Mouse (Mus musculus) small intestine, adult 2 months (tissue): Measurements from ENCODE around the gene Rhbdd2. TPM values are rescaled to one million over a fixed set of nuclear protein-coding genes. Genes with fewer than 3 reads are reported as not detected.
"Not testable (repeated sequence)": the region's sequence is repeated elsewhere in the genome, so short reads cannot be mapped to it uniquely, and the experiment has no call there.

Experiments
- H3K27ac ChIP-seq: fragments of 200-500 bp; 2 replicates; pipeline ENCODE4 v1.5.1; 2012; ENCODE audit warnings: low read depth, low read length, control low read depth, inconsistent platforms; ENCODE audit not compliant: insufficient read depth
- H3K27me3 ChIP-seq: fragments of 200-500 bp; 2 replicates; pipeline ENCODE4 v1.6.1; 2012; ENCODE audit warnings: mild to moderate bottlenecking, moderate library complexity, low read length, inconsistent platforms; ENCODE audit not compliant: control insufficient read depth, insufficient read depth
- H3K36me3 ChIP-seq: fragments of 200-500 bp; 2 replicates; pipeline ENCODE4 v1.6.1; 2012; ENCODE audit warnings: mild to moderate bottlenecking, low read length, control low read depth, inconsistent platforms; ENCODE audit not compliant: control insufficient read depth, insufficient read depth
- H3K4me1 ChIP-seq: fragments of 200-500 bp; 2 replicates; pipeline ENCODE4 v1.6.1; 2012; ENCODE audit warnings: low read length, inconsistent platforms, mixed read lengths; ENCODE audit not compliant: control insufficient read depth, insufficient read depth, insufficient read length
- H3K4me3 ChIP-seq: fragments of 200-500 bp; 2 replicates; pipeline ENCODE4 v1.5.1; 2012; ENCODE audit warnings: low read depth, mild to moderate bottlenecking, control low read depth, inconsistent platforms, low read length, moderate library complexity
- CTCF ChIP-seq: fragments of 200-500 bp; IDR thresholded peaks from 2 replicates; pipeline ENCODE4 v1.5.1; 2012; ENCODE audit warnings: low read depth, mild to moderate bottlenecking, control low read depth, inconsistent platforms, low read length, moderate library complexity, mixed read lengths; ENCODE audit not compliant: insufficient replicate concordance, insufficient read length; ENCODE audit errors: extremely low read depth
- POLR2A ChIP-seq: fragments of 200-500 bp; IDR thresholded peaks from 2 replicates; pipeline ENCODE4 v1.6.1; 2012; ENCODE audit warnings: low read depth, mild to moderate bottlenecking, control low read depth, inconsistent platforms, low read length, moderate library complexity
- WGBS: fragments of 180-500 bp; shearing (Covaris S2); methylation state at CpG from one replicate; pipeline ENCODE4 v1.1.7; 2018; 5-methylcytosine and 5-hydroxymethylcytosine counted together
- polyA plus RNA-seq: library from polyadenylated mRNA; depleted of rRNA; stranded (reverse); fragments of >200 nt; gene quantifications from 2 replicates; pipeline ENCODE4 v1.2.3, GENCODE M21; 2012

Gene Rhbdd2
- polyA plus RNA-seq, 1 experiment, result 13.3 TPM

GRCm38 (mm10) chr5:135609794-135610193 is 22.6 kb upstream of the Rhbdd2 start:
- Histone ChIP-seq H3K4me3 (no peak overlapping the region), H3K27me3 (no peaks in the 10 kb centered on the region), H3K27ac (no peak overlapping the region), H3K4me1 (peaks cover 2% of the 10 kb centered on the region; the same call in 1 of the 2 replicates), H3K36me3 (no peaks in the 10 kb centered on the region)
- TF ChIP-seq CTCF (no peak), POLR2A (no peak)
- 29% methylated on average over 4 of the region's 4 CpGs for WGBS

DNA sequence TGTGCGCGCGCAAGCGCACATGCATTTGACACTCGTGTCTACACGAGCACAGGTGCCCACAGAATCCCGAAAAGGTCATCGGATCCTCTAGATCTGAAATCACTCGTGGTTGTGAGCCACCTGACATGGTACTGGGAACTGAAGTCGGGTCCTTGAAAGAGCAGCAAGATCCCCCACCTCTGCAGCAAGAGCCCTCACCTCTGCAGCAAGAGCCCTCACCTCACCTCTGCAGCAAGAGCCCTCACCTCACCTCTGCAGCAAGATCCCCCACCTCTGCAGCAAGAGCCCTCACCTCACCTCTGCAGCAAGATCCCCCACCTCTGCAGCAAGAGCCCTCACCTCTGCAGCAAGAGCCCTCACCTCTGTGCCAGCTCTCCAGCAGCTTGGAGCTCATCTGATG is 12.7 kb upstream of the Rhbdd2 start:
- H3K36me3 ChIP-seq, H3K27me3 ChIP-seq, H3K4me3 ChIP-seq, H3K4me1 ChIP-seq, H3K27ac ChIP-seq: not testable (repeated sequence)
- WGBS, result 82% methylated on average over 10 of the region's 10 CpGs

GRCm38 (mm10) chr5:135620526-135620925 is 11.9 kb upstream of the Rhbdd2 start:
- H3K4me1 ChIP-seq, result peaks cover 3% of the 10 kb centered on the region
- no peaks in the 10 kb centered on the region for H3K27me3 ChIP-seq
- H3K36me3 ChIP-seq, result no peaks in the 10 kb centered on the region
- H3K27ac ChIP-seq, result no peak overlapping the region
- no peak overlapping the region for H3K4me3 ChIP-seq
- WGBS, result 83% methylated on average over 9 of the region's 9 CpGs
- TF ChIP-seq CTCF (no peak), POLR2A (no peak)

- Histone ChIP-seq H3K36me3 (no peaks in the 10 kb centered on the region), H3K4me3 (no peak overlapping the region), H3K27me3 (no peaks in the 10 kb centered on the region), H3K27ac (no peak overlapping the region), H3K4me1 (peaks cover 3% of the 10 kb centered on the region)
- WGBS, result 77% methylated on average over 10 of the region's 10 CpGs
- TF ChIP-seq CTCF, result no peak
- no peak for TF ChIP-seq POLR2A
Observed at GRCm38 (mm10) chr5:135621725-135622124, 10.7 kb upstream of the Rhbdd2 start.

GRCm38 (mm10) chr5:135623006-135623563 is 9.3 kb upstream of the Rhbdd2 start:
- no peaks in the 10 kb centered on the region for H3K27me3 ChIP-seq
- 81% methylated on average over 18 of the region's 18 CpGs for WGBS
- peaks cover 3% of the 10 kb centered on the region for H3K4me1 ChIP-seq
- TF ChIP-seq CTCF (no peak; the same call in 1 of the 2 replicates), POLR2A (no peak)
- H3K4me3 ChIP-seq, result no peak overlapping the region
- no peaks in the 10 kb centered on the region for H3K36me3 ChIP-seq
- no peak overlapping the region for H3K27ac ChIP-seq

DNA sequence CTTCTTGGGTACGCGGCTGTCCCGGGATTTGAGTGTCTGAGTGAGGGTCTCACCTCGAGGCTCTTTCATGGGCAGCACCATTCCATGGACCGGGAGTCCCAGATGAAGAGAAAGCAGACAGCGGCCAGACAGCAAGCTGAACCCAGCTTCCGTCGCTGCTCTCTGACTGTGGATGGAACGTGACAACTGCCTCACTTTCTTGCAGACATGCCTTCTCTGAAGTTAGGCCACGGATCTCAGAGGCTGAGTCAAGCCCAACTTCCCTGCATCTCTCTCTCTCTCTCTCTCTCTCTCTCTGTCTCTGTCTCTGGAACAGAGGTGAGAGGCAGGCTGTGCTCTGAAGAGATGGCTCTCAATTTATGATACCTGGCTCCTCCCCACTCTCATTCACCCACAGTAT is 3.5 kb upstream of the Rhbdd2 start:
- H3K4me3 ChIP-seq, result no peak overlapping the region
- TF ChIP-seq POLR2A, result no peak
- peak; percentile 10; the same call in 1 of the 2 replicates for TF ChIP-seq CTCF
- H3K27me3 ChIP-seq, result no peaks in the 10 kb centered on the region
- peaks cover 2% of the 10 kb centered on the region; the same call in 1 of the 2 replicates for H3K4me1 ChIP-seq
- H3K27ac ChIP-seq, result no peak overlapping the region
- 48% methylated on average over 10 of the region's 10 CpGs for WGBS
- H3K36me3 ChIP-seq, result no peaks in the 10 kb centered on the region

DNA sequence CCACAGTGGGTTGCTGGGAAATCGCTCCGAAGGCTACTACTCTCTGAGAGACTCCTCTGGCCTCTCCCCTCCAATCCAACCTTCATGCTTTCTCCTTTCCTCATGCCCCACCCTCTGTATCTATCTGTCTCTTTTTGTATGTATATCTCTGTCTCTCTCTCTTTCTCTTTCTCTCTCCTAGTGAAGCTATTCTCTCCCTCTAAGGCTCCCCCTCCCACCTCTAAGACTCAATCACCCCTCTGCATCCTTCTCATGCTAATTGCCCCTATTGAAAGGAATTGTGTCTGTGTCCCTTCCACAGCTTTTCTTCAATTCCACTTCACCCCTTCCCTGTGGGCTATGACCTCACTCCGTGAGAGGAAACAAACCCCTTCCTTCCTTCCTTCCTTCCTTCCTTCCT is 3.0 kb upstream of the Rhbdd2 start:
- Histone ChIP-seq H3K36me3 (no peaks in the 10 kb centered on the region), H3K4me1 (peaks cover 2% of the 10 kb centered on the region; the same call in 1 of the 2 replicates), H3K4me3 (no peak overlapping the region), H3K27ac (no peak overlapping the region), H3K27me3 (no peaks in the 10 kb centered on the region)
- WGBS, result 81% methylated on average over 3 of the region's 3 CpGs
- TF ChIP-seq CTCF (no peak), POLR2A (no peak)
